Mouse (Mus musculus) stomach, embryonic 16.5 days (tissue): ENCODE measurements around the gene Lclat1. TPM values are rescaled to one million over a fixed set of nuclear protein-coding genes. Genes with fewer than 3 reads are reported as not detected.

Source experiments
- ATAC-seq: fragments of 200-750 bp; cut with Nextera tagmentation; 2 replicates; pipeline ENCODE4 v1.8.0; 2017; ENCODE audit warnings: moderate number of reproducible peaks, moderate TSS enrichment; ENCODE audit not compliant: insufficient read depth, low FRiP score
- H3K27ac ChIP-seq: fragments of 300-500 bp; sonication (generic); 2 replicates; pipeline ENCODE4 v1.5.1; 2014; ENCODE audit warnings: low read length
- H3K27me3 ChIP-seq: fragments of 300-500 bp; sonication (generic); 2 replicates; pipeline ENCODE4 v1.6.1; 2014; ENCODE audit warnings: low read length, control low read depth, mixed read lengths; ENCODE audit not compliant: control insufficient read depth, insufficient read depth
- H3K36me3 ChIP-seq: fragments of 300-500 bp; sonication (generic); 2 replicates; pipeline ENCODE4 v1.6.1; 2014; ENCODE audit warnings: low read length; ENCODE audit not compliant: control insufficient read depth, insufficient read depth
- H3K4me1 ChIP-seq: fragments of 300-500 bp; sonication (generic); 2 replicates; pipeline ENCODE4 v1.6.1; 2014; ENCODE audit warnings: low read length, control low read depth, mixed read lengths; ENCODE audit not compliant: control insufficient read depth, insufficient read depth
- H3K4me2 ChIP-seq: fragments of 300-500 bp; sonication (generic); 2 replicates; pipeline ENCODE4 v1.6.1; 2014; ENCODE audit warnings: low read depth, low read length, mixed read lengths
- H3K4me3 ChIP-seq: fragments of 300-500 bp; sonication (generic); replicated peaks from 2 replicates; pipeline ENCODE4 v1.5.1; 2014; ENCODE audit warnings: mild to moderate bottlenecking, low read length
- H3K9ac ChIP-seq: fragments of 300-500 bp; sonication (generic); 2 replicates; pipeline ENCODE4 v1.6.1; 2014; ENCODE audit warnings: low read length
- H3K9me3 ChIP-seq: fragments of 300-500 bp; sonication (generic); replicated peaks from 2 replicates; pipeline ENCODE4 v1.6.1; 2016; ENCODE audit warnings: low read length, control low read depth; ENCODE audit not compliant: control insufficient read depth
- WGBS: fragments of 180-500 bp; shearing (Covaris S2); extraction: QIAGEN DNeasy Blood & Tissue Kit; methylation state at CpG from one replicate; pipeline ENCODE4 v1.1.7; 2014; 5-methylcytosine and 5-hydroxymethylcytosine counted together
- polyA plus RNA-seq: library from polyadenylated mRNA; unstranded; fragments of >200 nt; fragmentation: Nextera tagmentation; extraction: Ambion mirVana; gene quantifications from 2 replicates; pipeline ENCODE4 v1.2.1, GENCODE M21; 2015

The Lclat1 gene
- polyA plus RNA-seq, 1 experiment from 2014 or later: 14.5 TPM

- Histone ChIP-seq H3K27me3 (no peaks in the 10 kb centered on the region), H3K4me2 (no peak overlapping the region), H3K4me3 (no peak overlapping the region), H3K9me3 (no peaks in the 10 kb centered on the region), H3K9ac (no peak overlapping the region), H3K36me3 (no peaks in the 10 kb centered on the region), H3K27ac (no peak overlapping the region), H3K4me1 (peaks cover 8% of the 10 kb centered on the region)
- WGBS: 67% methylated on average over 3 of the region's 3 CpGs
- no peak for ATAC-seq
Measured at GRCm38 (mm10) chr17:73217274-73217673, 109.5 kb downstream of the Lclat1 start.

GRCm38 (mm10) chr17:73220746-73221145 is 113.0 kb downstream of the Lclat1 start:
- Histone ChIP-seq H3K27ac (no peak overlapping the region), H3K9me3 (no peaks in the 10 kb centered on the region), H3K4me3 (no peak overlapping the region), H3K4me2 (no peak overlapping the region), H3K9ac (no peak overlapping the region), H3K36me3 (no peaks in the 10 kb centered on the region), H3K4me1 (peaks cover 21% of the 10 kb centered on the region; the same call in 1 of the 2 replicates), H3K27me3 (no peaks in the 10 kb centered on the region)
- no peak for ATAC-seq
- 63% methylated on average over 7 of the region's 7 CpGs for WGBS

GRCm38 (mm10) chr17:73222077-73222476 is 114.3 kb downstream of the Lclat1 start:
- 67% methylated on average over 7 of the region's 7 CpGs for WGBS
- no peak overlapping the region for H3K27ac ChIP-seq
- H3K4me2 ChIP-seq: no peak overlapping the region
- H3K27me3 ChIP-seq: no peaks in the 10 kb centered on the region
- no peaks in the 10 kb centered on the region for H3K36me3 ChIP-seq
- H3K4me1 ChIP-seq: peaks cover 25% of the 10 kb centered on the region
- ATAC-seq: no peak
- H3K4me3 ChIP-seq: no peak overlapping the region
- H3K9me3 ChIP-seq: no peaks in the 10 kb centered on the region
- no peak overlapping the region for H3K9ac ChIP-seq

GRCm38 (mm10) chr17:73225442-73225841 is 117.7 kb downstream of the Lclat1 start:
- Histone ChIP-seq H3K9me3 (no peaks in the 10 kb centered on the region), H3K27me3 (no peaks in the 10 kb centered on the region), H3K4me1 (peaks cover 25% of the 10 kb centered on the region), H3K27ac (no peak overlapping the region), H3K9ac (no peak overlapping the region), H3K4me2 (no peak overlapping the region), H3K36me3 (no peaks in the 10 kb centered on the region; the same call in 1 of the 2 replicates), H3K4me3 (no peak overlapping the region)
- ATAC-seq: no peak

GRCm38 (mm10) chr17:73225996-73226395 is 118.2 kb downstream of the Lclat1 start:
- Histone ChIP-seq H3K27ac (no peak overlapping the region), H3K27me3 (no peaks in the 10 kb centered on the region), H3K4me1 (peaks cover 25% of the 10 kb centered on the region), H3K9ac (no peak overlapping the region), H3K36me3 (no peaks in the 10 kb centered on the region; the same call in 1 of the 2 replicates), H3K9me3 (no peaks in the 10 kb centered on the region), H3K4me3 (no peak overlapping the region), H3K4me2 (no peak overlapping the region)
- WGBS: 41% methylated on average over 5 of the region's 5 CpGs
- ATAC-seq: no peak

- Histone ChIP-seq H3K9ac (no peak overlapping the region), H3K4me1 (peaks cover 21% of the 10 kb centered on the region), H3K36me3 (no peaks in the 10 kb centered on the region; the same call in 1 of the 2 replicates), H3K27ac (no peak overlapping the region), H3K27me3 (no peaks in the 10 kb centered on the region), H3K4me3 (no peak overlapping the region), H3K4me2 (no peak overlapping the region), H3K9me3 (no peaks in the 10 kb centered on the region)
- ATAC-seq: no peak
- 83% methylated on average over 2 of the region's 2 CpGs for WGBS
Measured at GRCm38 (mm10) chr17:73226595-73226994, 118.8 kb downstream of the Lclat1 start.

GRCm38 (mm10) chr17:73227361-73227760 is 119.6 kb downstream of the Lclat1 start:
- no peaks in the 10 kb centered on the region for H3K27me3 ChIP-seq
- 93% methylated on average over 3 of the region's 3 CpGs for WGBS
- no peaks in the 10 kb centered on the region; the same call in 1 of the 2 replicates for H3K36me3 ChIP-seq
- no peak overlapping the region for H3K9ac ChIP-seq
- H3K9me3 ChIP-seq: no peaks in the 10 kb centered on the region
- H3K4me1 ChIP-seq: peaks cover 21% of the 10 kb centered on the region
- no peak overlapping the region for H3K4me3 ChIP-seq
- H3K4me2 ChIP-seq: no peak overlapping the region
- H3K27ac ChIP-seq: no peak overlapping the region
- ATAC-seq: no peak

- no peak for ATAC-seq
- no peak overlapping the region for H3K4me2 ChIP-seq
- H3K4me1 ChIP-seq: peaks cover 13% of the 10 kb centered on the region
- WGBS: 78% methylated on average over 11 of the region's 11 CpGs
- no peak overlapping the region for H3K9ac ChIP-seq
- no peaks in the 10 kb centered on the region; the same call in 1 of the 2 replicates for H3K36me3 ChIP-seq
- H3K27ac ChIP-seq: no peak overlapping the region
- no peaks in the 10 kb centered on the region for H3K9me3 ChIP-seq
- H3K4me3 ChIP-seq: no peak overlapping the region
- no peaks in the 10 kb centered on the region for H3K27me3 ChIP-seq
Measured at GRCm38 (mm10) chr17:73229445-73230155, 121.8 kb downstream of the Lclat1 start.

- 87% methylated on average over 12 of the region's 12 CpGs for WGBS
- no peaks in the 10 kb centered on the region for H3K27me3 ChIP-seq
- no peaks in the 10 kb centered on the region; the same call in 1 of the 2 replicates for H3K36me3 ChIP-seq
- no peaks in the 10 kb centered on the region for H3K9me3 ChIP-seq
- H3K4me1 ChIP-seq: peaks cover 5% of the 10 kb centered on the region; the same call in 1 of the 2 replicates
- no peak overlapping the region for H3K4me2 ChIP-seq
- ATAC-seq: no peak
- no peak overlapping the region for H3K4me3 ChIP-seq
- H3K27ac ChIP-seq: no peak overlapping the region
- no peak overlapping the region for H3K9ac ChIP-seq
Measured at GRCm38 (mm10) chr17:73230340-73230989, 122.7 kb downstream of the Lclat1 start.
